Mouse (Mus musculus) intestine, embryonic 14.5 days (tissue): ENCODE data around the gene Morc1. TPM values are rescaled to one million over a fixed set of nuclear protein-coding genes. Genes with fewer than 3 reads are reported as not detected.

Experiments
- ATAC-seq: fragments of 200-750 bp; cut with Nextera tagmentation; replicated peaks from 2 replicates; pipeline ENCODE4 v1.8.0; 2017; ENCODE audit warnings: low read depth, moderate number of reproducible peaks, moderate TSS enrichment, moderate library complexity; ENCODE audit not compliant: low FRiP score, low TSS enrichment
- DNase-seq: peaks from one replicate; pipeline ENCODE4 v3.0.0-alpha.2; 2018; ENCODE audit warnings: low spot score
- H3K27ac ChIP-seq: fragments of 300-500 bp; sonication (generic); 2 replicates; pipeline ENCODE4 v1.5.1; 2014; ENCODE audit warnings: low read depth, mild to moderate bottlenecking, control low read depth
- H3K27me3 ChIP-seq: fragments of 300-500 bp; sonication (generic); replicated peaks from 2 replicates; pipeline ENCODE4 v1.6.1; 2014; ENCODE audit warnings: low read length, control low read depth; ENCODE audit not compliant: control insufficient read depth, insufficient read depth
- H3K36me3 ChIP-seq: fragments of 300-500 bp; sonication (generic); 2 replicates; pipeline ENCODE4 v1.6.1; 2014; ENCODE audit warnings: low read length, control low read depth; ENCODE audit not compliant: control insufficient read depth, insufficient read depth
- H3K4me1 ChIP-seq: fragments of 300-500 bp; sonication (generic); replicated peaks from 2 replicates; pipeline ENCODE4 v1.6.1; 2014; ENCODE audit warnings: low read length, control low read depth, mixed read lengths; ENCODE audit not compliant: control insufficient read depth, insufficient read depth
- H3K4me2 ChIP-seq: fragments of 300-500 bp; sonication (generic); 2 replicates; pipeline ENCODE4 v1.6.1; 2014; ENCODE audit warnings: low read length
- H3K4me3 ChIP-seq: fragments of 300-500 bp; sonication (generic); 2 replicates; pipeline ENCODE4 v1.5.1; 2014; ENCODE audit warnings: low read depth, low read length, control low read depth, mixed read lengths
- H3K9ac ChIP-seq: fragments of 300-500 bp; sonication (generic); 2 replicates; pipeline ENCODE4 v1.6.1; 2014; ENCODE audit warnings: mild to moderate bottlenecking, low read length
- H3K9me3 ChIP-seq: fragments of 300-500 bp; sonication (generic); 2 replicates; pipeline ENCODE4 v1.6.1; 2016; ENCODE audit warnings: low read length, control low read depth; ENCODE audit not compliant: control insufficient read depth
- WGBS: fragments of 180-500 bp; shearing (Covaris S2); extraction: QIAGEN DNeasy Blood & Tissue Kit; methylation state at CpG from one replicate; pipeline ENCODE4 v1.1.7; 2014; 5-methylcytosine and 5-hydroxymethylcytosine counted together
- polyA plus RNA-seq: library from polyadenylated mRNA; unstranded; fragments of >200 nt; fragmentation: Nextera tagmentation; extraction: Ambion mirVana; gene quantifications from 2 replicates; pipeline ENCODE4 v1.2.1, GENCODE M21; 2014

The Morc1 gene
- polyA plus RNA-seq, 1 experiment from 2014 or later = 0.14 TPM

GRCm38 (mm10) chr16:48409580-48409979 is 21.5 kb upstream of the Morc1 start:
- 15% methylated on average over 7 of the region's 7 CpGs for WGBS
- Histone ChIP-seq H3K4me1 (peaks cover 9% of the 10 kb centered on the region; the same call in 1 of the 2 replicates), H3K4me3 (no peak overlapping the region), H3K27me3 (no peaks in the 10 kb centered on the region), H3K27ac (no peak overlapping the region), H3K9me3 (no peaks in the 10 kb centered on the region), H3K4me2 (0 out of 2 replicates have a peak overlapping the region, but pooled peaks have one; percentile 33), H3K9ac (no peak overlapping the region), H3K36me3 (no peaks in the 10 kb centered on the region)
- no peak for DNase-seq
- ATAC-seq = no peak

DNA sequence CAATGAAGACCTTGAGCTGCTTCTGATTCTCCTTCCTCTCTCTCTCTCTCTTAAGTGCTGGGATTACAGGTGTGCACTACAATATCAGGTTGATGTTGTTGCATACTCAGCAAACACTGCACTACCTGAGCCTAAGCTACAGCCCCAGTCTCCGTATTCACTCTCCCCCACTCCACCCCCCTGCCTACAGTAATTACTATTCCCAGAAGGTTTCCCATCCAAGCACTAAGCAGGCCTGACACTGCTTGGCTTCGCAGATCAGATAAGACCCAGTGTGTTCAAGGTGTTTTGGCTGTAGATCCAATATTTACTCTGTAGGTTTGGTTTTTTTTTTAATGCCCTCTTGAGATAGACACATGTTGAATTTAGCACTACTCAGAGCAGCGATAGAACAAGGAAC is 20.9 kb upstream of the Morc1 start:
- no peaks in the 10 kb centered on the region for H3K36me3 ChIP-seq
- no peaks in the 10 kb centered on the region for H3K9me3 ChIP-seq
- ATAC-seq (peak; percentile 82), DNase-seq (no peak)
- H3K27me3 ChIP-seq = no peaks in the 10 kb centered on the region
- no peak overlapping the region for H3K4me3 ChIP-seq
- 30% methylated on average over 3 of the region's 3 CpGs for WGBS
- H3K27ac ChIP-seq = no peak overlapping the region
- H3K9ac ChIP-seq = no peak overlapping the region
- H3K4me2 ChIP-seq = no peak overlapping the region
- H3K4me1 ChIP-seq = peaks cover 9% of the 10 kb centered on the region; the same call in 1 of the 2 replicates

- DNase-seq (no peak), ATAC-seq (peak; percentile 73)
- Histone ChIP-seq H3K4me3 (no peak within 1 kb of the TSS), H3K36me3 (no peaks in the 10 kb centered on the region), H3K4me1 (peaks cover 9% of the 10 kb centered on the region; the same call in 1 of the 2 replicates), H3K27ac (no peak within 1 kb of the TSS), H3K9me3 (no peaks in the 10 kb centered on the region), H3K9ac (no peak within 1 kb of the TSS), H3K4me2 (no peak within 1 kb of the TSS), H3K27me3 (no peaks in the 10 kb centered on the region)
- 54% methylated on average over 1 of the region's 1 CpGs for WGBS
These were observed 18.8 kb upstream of the Morc1 start, which contains the start of gene Gm5485 for GRCm38 (mm10) chr16:48412246-48412645. TSS of gene Gm5485 (minus strand) at chr16:48412416.

DNA sequence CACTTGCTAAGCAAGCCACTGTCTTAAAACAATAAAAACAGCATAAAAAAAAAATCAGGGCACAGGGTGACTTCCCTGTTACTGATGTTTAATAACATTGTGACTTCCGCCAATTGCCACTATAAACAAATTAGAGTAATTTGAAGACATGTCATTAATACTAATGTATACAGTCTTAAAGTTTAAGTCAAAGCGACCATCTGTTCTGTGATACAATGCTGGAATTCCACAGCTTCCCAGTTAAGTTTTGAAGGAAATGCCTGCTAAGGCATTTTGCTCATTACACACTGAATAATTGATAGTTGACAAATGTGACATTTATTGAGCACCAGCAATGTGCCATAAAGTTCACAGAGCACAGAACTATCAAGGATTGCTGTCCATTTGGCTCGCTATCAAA is 12.5 kb upstream of the Morc1 start:
- DNase-seq (no peak), ATAC-seq (no peak)
- Histone ChIP-seq H3K4me3 (no peak overlapping the region), H3K9ac (no peak overlapping the region), H3K9me3 (no peaks in the 10 kb centered on the region), H3K4me2 (no peak overlapping the region), H3K36me3 (no peaks in the 10 kb centered on the region), H3K27me3 (no peaks in the 10 kb centered on the region), H3K27ac (no peak overlapping the region), H3K4me1 (no peaks in the 10 kb centered on the region)
- whole genome bisulfite sequencing = 34% methylated on average over 3 of the region's 3 CpGs

- Histone ChIP-seq H3K9ac (no peak overlapping the region), H3K4me3 (no peak overlapping the region), H3K27ac (no peak overlapping the region), H3K4me1 (no peaks in the 10 kb centered on the region), H3K36me3 (no peaks in the 10 kb centered on the region), H3K4me2 (no peak overlapping the region), H3K9me3 (no peaks in the 10 kb centered on the region), H3K27me3 (no peaks in the 10 kb centered on the region)
- DNase-seq = no peak
- 49% methylated on average over 2 of the region's 2 CpGs for WGBS
- ATAC-seq = no peak
These were observed 12.0 kb upstream of the Morc1 start for GRCm38 (mm10) chr16:48419035-48419434.

DNA sequence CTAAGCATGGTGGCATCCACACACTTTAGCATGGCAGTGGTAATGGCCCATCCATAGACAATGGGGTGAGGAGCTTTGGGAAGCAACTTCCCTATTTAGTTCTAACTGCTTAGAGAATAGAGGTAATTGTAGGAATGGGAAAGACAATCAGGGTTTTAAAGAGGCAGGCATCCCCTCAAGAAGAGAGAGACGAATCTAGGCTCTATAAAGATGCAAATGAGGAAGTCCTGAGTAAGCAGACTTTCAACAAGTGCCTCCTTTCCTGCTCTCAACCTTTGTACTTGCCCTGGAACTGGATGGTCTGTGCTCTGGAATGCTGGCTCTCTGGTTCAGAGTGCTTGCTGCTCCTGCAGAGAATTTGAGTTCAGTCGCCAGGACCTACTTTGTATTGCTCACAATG is 8.5 kb upstream of the Morc1 start:
- Histone ChIP-seq H3K36me3 (no peaks in the 10 kb centered on the region), H3K27ac (no peak overlapping the region), H3K9ac (no peak overlapping the region), H3K4me1 (no peaks in the 10 kb centered on the region), H3K4me3 (no peak overlapping the region), H3K27me3 (no peaks in the 10 kb centered on the region), H3K4me2 (no peak overlapping the region), H3K9me3 (no peaks in the 10 kb centered on the region)
- ATAC-seq (no peak), DNase-seq (no peak)
- 40% methylated on average over 2 of the region's 2 CpGs for whole genome bisulfite sequencing

GRCm38 (mm10) chr16:48424069-48424468 is 7.0 kb upstream of the Morc1 start:
- Histone ChIP-seq H3K27ac (no peak overlapping the region), H3K9ac (no peak overlapping the region), H3K36me3 (no peaks in the 10 kb centered on the region), H3K4me2 (no peak overlapping the region), H3K9me3 (no peaks in the 10 kb centered on the region), H3K27me3 (no peaks in the 10 kb centered on the region), H3K4me1 (no peaks in the 10 kb centered on the region), H3K4me3 (no peak overlapping the region)
- DNase-seq (no peak), ATAC-seq (no peak)
- WGBS = 92% methylated on average over 4 of the region's 4 CpGs

DNA sequence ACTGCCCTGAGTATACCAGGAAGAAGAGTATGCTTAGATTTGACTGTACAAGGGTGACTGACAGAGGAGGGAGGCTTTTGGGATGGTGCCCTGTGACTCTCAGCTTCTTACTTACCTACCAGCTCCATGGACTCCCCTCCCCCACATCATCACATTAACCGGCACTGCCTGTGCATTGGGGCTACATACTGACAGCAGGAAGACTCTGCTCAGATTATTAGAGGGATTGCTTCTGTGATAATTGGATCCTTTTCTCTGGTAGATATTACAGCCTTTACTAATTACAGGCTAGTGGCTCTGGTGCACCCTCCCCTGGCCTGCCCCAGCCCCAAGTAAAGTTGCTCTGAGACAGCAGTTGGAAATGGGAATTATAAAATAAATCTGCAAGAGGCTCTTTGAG is 1.6 kb upstream of the Morc1 start:
- Histone ChIP-seq H3K36me3 (no peaks in the 10 kb centered on the region), H3K4me3 (no peak overlapping the region), H3K9ac (no peak overlapping the region), H3K27ac (no peak overlapping the region), H3K9me3 (no peaks in the 10 kb centered on the region), H3K4me1 (no peaks in the 10 kb centered on the region), H3K4me2 (no peak overlapping the region), H3K27me3 (no peaks in the 10 kb centered on the region)
- ATAC-seq = no peak
- no peak for DNase-seq
- WGBS = 50% methylated on average over 1 of the region's 1 CpGs

DNA sequence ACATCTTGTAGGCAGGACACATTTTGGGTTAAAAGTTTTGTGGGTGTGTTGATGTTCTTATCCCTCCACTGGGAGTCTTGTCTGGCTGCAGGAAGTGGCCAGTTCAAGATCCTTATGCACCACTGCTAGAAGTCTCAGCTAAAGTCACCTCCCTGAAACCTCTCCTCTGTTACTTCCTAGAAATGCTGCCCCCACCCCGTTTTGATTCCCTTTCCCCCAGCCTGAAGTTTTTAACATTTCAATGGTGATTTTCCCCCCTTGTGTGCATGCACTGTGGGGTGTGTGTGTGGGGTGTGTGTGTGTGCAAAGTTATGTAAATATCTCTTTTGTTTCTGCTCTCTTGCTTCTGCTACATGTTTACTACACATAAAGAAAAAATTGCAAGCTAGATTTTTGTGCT is 4.4 kb downstream of the Morc1 start:
- no peaks in the 10 kb centered on the region for H3K9me3 ChIP-seq
- WGBS = 17% methylated on average over 1 of the region's 1 CpGs
- no peak overlapping the region for H3K9ac ChIP-seq
- H3K4me2 ChIP-seq = no peak overlapping the region
- ATAC-seq (no peak), DNase-seq (no peak)
- H3K36me3 ChIP-seq = no peaks in the 10 kb centered on the region
- H3K4me1 ChIP-seq = no peaks in the 10 kb centered on the region
- no peak overlapping the region for H3K27ac ChIP-seq
- H3K4me3 ChIP-seq = no peak overlapping the region
- no peaks in the 10 kb centered on the region for H3K27me3 ChIP-seq
